Mouse (Mus musculus): ENCODE results near the gene Gphn.

The Gphn gene

DNA sequence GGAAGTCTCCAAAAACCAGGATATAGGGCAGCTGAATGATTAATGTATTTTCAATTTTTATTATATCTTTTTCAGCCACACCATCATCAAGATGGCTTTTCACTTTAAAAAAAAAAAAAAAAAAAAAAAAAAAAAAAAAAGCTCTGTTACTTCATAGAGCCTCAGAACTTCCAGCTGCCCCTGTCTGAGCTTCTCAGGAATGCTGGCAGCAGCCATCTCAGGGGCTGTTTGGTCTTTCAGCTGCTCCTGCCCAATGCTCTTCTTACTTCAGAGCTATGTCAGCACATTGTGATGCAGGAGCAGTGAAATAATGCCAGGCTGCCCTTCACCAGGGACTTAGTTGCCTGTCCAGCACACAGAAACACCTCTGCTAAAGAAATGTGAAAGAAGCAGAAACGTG is 465.1 kb downstream of the Gphn start, which contains the start of gene Fam71d:
Fam71d (plus strand) TSS at position 211 of the 400 bp plus-strand sequence.
- in situ Hi-C loops (cut with MboI, MseI) = no loop called here

DNA sequence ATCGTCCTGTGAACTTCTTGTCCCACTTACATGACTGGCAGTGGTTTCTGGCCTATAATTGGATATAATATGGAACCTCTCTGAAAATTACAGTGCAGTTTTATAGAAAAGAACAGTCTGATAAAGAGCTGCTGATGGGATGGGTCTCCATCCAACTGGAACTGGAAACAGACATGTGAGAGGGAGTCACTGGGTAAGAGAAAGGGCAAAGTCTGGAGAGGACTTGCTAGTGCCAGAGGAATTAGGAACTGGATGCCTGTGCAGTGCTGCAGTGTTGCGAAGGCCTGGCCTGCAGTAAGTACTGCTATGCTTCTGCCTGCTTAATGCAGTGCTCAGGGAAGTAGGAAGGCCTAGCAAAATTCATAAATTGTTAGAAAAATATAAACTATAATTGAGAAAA is 467.1 kb downstream of the Gphn start:
- in situ Hi-C loops (cut with MboI, MseI) = no loop called here

DNA sequence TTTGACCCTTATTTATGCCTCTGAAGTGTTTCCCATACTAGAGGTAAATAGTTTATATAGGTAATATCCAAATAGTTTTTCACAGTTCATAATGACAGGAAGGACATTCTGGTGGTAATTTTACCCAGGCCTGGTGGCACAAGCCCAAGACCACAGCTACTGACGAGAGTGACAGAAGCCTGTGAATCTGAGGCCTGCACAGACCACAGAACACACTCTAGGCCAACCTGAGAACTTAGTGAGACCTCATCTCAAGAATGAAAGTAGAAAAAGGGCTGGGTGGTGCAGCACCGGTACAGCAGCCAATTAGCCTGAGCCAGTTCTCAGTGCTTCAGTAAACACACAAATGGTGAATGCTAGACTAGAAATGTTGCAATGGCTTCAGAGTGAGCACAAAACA is 491.6 kb downstream of the Gphn start:
- in situ Hi-C loops (cut with MboI, MseI) = no loop called here

DNA sequence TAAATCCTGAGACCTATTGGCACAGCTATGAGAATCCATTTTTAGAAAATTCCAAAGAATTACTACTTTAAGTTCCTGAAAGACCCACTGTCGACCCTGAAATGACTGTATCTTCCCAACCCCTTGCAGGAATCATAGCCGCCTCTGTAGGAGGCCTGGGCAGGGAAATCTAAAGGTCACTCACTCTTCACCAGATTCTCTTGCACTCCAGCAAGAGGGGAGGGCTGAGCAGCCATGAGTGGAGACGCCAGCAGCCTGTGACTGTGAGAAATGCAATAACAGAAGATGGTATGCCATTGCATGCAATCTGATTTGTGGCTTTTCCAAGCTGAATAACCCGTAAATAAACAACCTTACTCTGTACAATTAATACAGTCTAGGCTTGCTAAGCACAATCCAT is 501.5 kb downstream of the Gphn start:
- in situ Hi-C loops (cut with MboI, MseI) = loop anchor here (5.0 kb wide), 1 partner anchor 50 kb away; no protein-coding TSS in a partner anchor

All from regulatory T cell (primary cell).